Mouse (Mus musculus) embryonic facial prominence, embryonic 12.5 days (tissue): ENCODE measurements around the gene Aunip. TPM values are rescaled to one million over a fixed set of nuclear protein-coding genes. Genes with fewer than 3 reads are reported as not detected.
"Not testable (repeated sequence)": the region's sequence is repeated elsewhere in the genome, so short reads cannot be mapped to it uniquely, and the experiment has no call there.

Source experiments
- ATAC-seq: fragments of 200-750 bp; cut with Nextera tagmentation; 2 replicates; pipeline ENCODE4 v1.8.0; 2017; ENCODE audit not compliant: insufficient number of reproducible peaks, insufficient read depth, low FRiP score, low TSS enrichment
- H3K27ac ChIP-seq: fragments of 300-500 bp; sonication (generic); 2 replicates; pipeline ENCODE4 v1.5.1; 2016; ENCODE audit warnings: mild to moderate bottlenecking
- H3K27me3 ChIP-seq: fragments of 300-500 bp; sonication (generic); 2 replicates; pipeline ENCODE4 v1.6.1; 2016; ENCODE audit warnings: mild to moderate bottlenecking, moderate library complexity
- H3K36me3 ChIP-seq: fragments of 300-500 bp; sonication (generic); 2 replicates; pipeline ENCODE4 v1.6.1; 2016; ENCODE audit warnings: mild to moderate bottlenecking
- H3K4me1 ChIP-seq: fragments of 300-500 bp; sonication (generic); 2 replicates; pipeline ENCODE4 v1.6.1; 2016
- H3K4me2 ChIP-seq: fragments of 300-500 bp; sonication (generic); replicated peaks from 2 replicates; pipeline ENCODE4 v1.6.1; 2016; ENCODE audit warnings: mild to moderate bottlenecking, moderate library complexity
- H3K4me3 ChIP-seq: fragments of 300-500 bp; sonication (generic); 2 replicates; pipeline ENCODE4 v1.5.1; 2016; ENCODE audit warnings: mild to moderate bottlenecking
- H3K9ac ChIP-seq: fragments of 300-500 bp; sonication (generic); 2 replicates; pipeline ENCODE4 v1.6.1; 2016; ENCODE audit warnings: mild to moderate bottlenecking, moderate library complexity
- H3K9me3 ChIP-seq: fragments of 300-500 bp; sonication (generic); 2 replicates; pipeline ENCODE4 v1.6.1; 2016; ENCODE audit warnings: mild to moderate bottlenecking, moderate library complexity
- WGBS: fragments of 180-500 bp; shearing (Covaris S2); methylation state at CpG from one replicate; pipeline ENCODE4 v1.1.7; 2016; 5-methylcytosine and 5-hydroxymethylcytosine counted together
- polyA plus RNA-seq: library from polyadenylated mRNA; unstranded; fragments of >200 nt; fragmentation: Nextera tagmentation; extraction: Ambion mirVana; gene quantifications from 2 replicates; pipeline ENCODE4 v1.2.1, GENCODE M21; 2016

The Aunip gene
- polyA plus RNA-seq, 1 experiment from 2014 or later, result 13.1 TPM

DNA sequence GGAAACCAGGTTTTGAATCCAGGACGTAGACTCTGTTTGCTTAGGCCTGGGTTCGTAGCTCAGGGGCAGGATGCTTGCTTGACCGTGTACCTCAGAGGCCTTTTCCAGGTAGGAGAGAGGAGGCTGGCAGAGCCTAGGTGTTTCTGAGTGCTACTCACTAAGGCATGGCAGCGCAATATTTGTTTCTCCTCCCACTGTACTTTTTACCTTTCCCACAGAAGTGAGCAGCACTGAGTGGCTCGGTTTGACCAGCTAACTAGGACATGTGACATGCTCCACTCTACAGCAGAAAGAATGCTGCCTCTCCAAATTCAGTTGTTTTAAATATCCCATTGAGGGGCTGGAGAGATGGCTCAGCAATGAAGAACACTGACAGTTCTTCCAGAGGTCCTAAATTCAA, 22.6 kb upstream of the Aunip start:
- Histone ChIP-seq H3K4me2 (no peak overlapping the region), H3K9ac (no peak overlapping the region), H3K4me3 (no peak overlapping the region), H3K27me3 (peaks cover 3% of the 10 kb centered on the region; the same call in 1 of the 2 replicates), H3K4me1 (no peaks in the 10 kb centered on the region), H3K9me3 (no peaks in the 10 kb centered on the region), H3K36me3 (no peaks in the 10 kb centered on the region), H3K27ac (no peak overlapping the region)
- WGBS, result 91% methylated on average over 5 of the region's 5 CpGs
- ATAC-seq, result no peak

DNA sequence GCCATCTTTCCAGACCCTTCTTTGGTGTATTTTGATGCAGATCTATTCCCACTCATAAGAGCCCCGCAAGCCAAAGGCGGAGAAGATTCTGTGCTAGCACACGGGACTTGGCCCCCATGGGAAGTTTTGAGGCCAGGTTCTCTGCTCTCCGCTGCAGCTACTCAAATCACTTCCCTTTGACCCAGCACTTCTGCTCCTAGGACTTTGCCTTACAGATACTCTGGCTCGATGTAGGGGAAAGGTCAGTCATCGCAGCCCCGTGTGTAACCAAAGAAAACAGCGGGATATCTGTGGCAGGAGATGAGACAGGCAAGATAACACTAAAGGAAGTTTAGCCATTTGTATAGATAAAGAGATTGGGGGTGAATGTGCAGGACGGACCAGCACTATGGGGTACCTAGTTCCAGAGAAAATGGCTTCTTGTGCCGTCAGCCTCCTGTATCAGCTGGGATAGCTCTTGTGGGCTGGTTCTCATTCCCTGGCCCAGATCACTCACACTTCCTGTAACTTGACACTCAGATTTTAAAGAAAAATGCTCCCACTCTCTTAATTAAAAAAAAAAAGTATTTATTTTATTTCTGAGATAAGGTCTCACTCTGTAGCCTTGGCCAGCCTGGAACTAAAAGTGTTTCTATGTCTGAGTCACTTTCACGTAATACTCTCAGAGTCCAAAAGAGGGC, 20.7 kb upstream of the Aunip start:
- H3K4me3 ChIP-seq, result no peak overlapping the region
- 86% methylated on average over 11 of the region's 11 CpGs for WGBS
- H3K27ac ChIP-seq, result no peak overlapping the region
- H3K9ac ChIP-seq, result no peak overlapping the region
- H3K4me1 ChIP-seq, result peaks cover 5% of the 10 kb centered on the region; the same call in 1 of the 2 replicates
- no peaks in the 10 kb centered on the region; the same call in 1 of the 2 replicates for H3K27me3 ChIP-seq
- no peaks in the 10 kb centered on the region for H3K36me3 ChIP-seq
- no peak overlapping the region for H3K4me2 ChIP-seq
- no peaks in the 10 kb centered on the region for H3K9me3 ChIP-seq
- no peak for ATAC-seq

DNA sequence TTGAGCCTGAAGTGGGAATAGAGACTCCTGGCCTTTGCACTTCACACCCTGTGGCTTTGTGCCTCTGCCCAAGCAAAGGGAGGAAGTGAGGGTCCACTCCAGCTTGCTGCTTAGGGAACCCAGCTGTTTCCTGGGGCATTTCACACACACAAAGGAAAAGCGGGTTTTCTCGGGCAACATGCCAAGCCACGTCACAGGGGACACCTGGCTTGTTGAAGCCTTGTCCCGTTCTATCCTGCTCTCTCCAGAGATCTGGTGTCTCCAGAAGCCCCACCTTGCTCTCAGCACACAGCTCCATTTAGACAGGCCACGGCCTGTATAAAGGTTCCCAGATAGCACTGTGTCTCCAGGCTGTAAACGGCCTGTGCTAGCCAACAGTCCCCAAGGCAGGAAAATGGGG, 19.1 kb upstream of the Aunip start:
- Histone ChIP-seq H3K9me3 (no peaks in the 10 kb centered on the region), H3K9ac (no peak overlapping the region), H3K36me3 (no peaks in the 10 kb centered on the region), H3K4me3 (0 out of 2 replicates have a peak overlapping the region, but pooled peaks have one; percentile 10), H3K4me1 (peaks cover 17% of the 10 kb centered on the region; the same call in 1 of the 2 replicates), H3K27ac (no peak overlapping the region), H3K27me3 (no peaks in the 10 kb centered on the region; the same call in 1 of the 2 replicates), H3K4me2 (no peak overlapping the region)
- no peak for ATAC-seq
- 80% methylated on average over 6 of the region's 6 CpGs for WGBS

DNA sequence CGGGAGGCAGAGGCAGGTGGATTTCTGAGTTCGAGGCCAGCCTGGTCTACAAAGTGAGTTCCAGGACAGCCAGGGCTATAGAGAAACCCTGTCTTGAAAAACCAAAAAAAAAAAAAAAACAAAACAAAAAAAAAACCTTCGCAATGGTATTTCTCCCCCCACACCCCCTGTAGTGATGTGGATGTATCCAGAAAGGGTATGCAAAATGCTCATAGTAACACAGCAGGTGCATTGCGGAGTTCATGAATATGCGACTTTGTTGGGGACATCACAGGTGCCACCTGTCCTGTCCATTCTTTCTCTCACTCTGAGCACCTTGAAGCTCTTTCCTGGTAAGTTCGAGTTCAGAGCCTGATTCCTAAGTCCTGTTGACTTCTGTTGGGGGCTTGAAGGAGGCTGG, 16.6 kb upstream of the Aunip start:
- peaks cover 28% of the 10 kb centered on the region for H3K4me1 ChIP-seq
- H3K36me3 ChIP-seq, H3K9me3 ChIP-seq, H3K4me3 ChIP-seq, ATAC-seq, H3K9ac ChIP-seq, H3K4me2 ChIP-seq, H3K27me3 ChIP-seq, H3K27ac ChIP-seq: not testable (repeated sequence)
- 94% methylated on average over 6 of the region's 6 CpGs for WGBS

DNA sequence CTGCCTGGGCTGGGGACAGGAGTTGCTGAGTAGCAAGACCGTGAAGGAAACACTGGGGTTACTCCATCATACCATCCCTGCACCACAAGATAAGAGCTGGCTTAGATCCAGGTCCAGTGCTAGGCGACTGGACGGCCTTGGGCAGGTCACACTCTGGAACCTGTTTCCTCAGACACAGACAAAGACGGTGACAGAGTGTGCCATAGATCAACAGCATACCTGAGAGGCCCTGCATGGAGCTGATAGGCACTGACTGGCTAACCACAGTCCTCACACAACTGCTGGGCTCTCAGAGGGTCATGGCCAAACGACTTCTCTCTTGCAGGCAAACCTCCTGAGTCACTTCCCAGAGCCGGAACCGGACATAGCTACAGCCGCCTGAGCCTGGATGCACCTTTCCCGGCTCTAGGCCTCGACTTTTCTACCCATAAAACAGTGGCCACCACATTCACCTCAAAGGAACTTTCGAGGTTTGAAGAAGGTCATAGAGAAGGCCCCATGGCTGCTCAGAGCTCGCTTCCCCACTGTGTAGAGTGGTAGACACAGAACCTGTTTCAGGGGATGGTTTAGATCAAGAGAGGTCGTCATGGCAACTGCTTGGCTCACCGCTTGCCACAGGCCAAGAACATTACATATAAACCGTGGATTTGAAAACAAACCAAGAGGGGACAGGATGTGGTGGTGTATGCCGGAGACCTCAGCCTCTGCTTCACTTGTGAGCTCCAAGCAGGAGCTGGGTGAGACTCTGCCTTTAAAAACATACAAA, 15.8 kb upstream of the Aunip start:
- Histone ChIP-seq H3K4me3 (no peak overlapping the region), H3K27me3 (no peaks in the 10 kb centered on the region; the same call in 1 of the 2 replicates), H3K27ac (no peak overlapping the region), H3K4me2 (no peak overlapping the region), H3K9me3 (no peaks in the 10 kb centered on the region), H3K9ac (no peak overlapping the region), H3K36me3 (no peaks in the 10 kb centered on the region), H3K4me1 (peaks cover 28% of the 10 kb centered on the region)
- 65% methylated on average over 16 of the region's 16 CpGs for WGBS
- no peak for ATAC-seq

DNA sequence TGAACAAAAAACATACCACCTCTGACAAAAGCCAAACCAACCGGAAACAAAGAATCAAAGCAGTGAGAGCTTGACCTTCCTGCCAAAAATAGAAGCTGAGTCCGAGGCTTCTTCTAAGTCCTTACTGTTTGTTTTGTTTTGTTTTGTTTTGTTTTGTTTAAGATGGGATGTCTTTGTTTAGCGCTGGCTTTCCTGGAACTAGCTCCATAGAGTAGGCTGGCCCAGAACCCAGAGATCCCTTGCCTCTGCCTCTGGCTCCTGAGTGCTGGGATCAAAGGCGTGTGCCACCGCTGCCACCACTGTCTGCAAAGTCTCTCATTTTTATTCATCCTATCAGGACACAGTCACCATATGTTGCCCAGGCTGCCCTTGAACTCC, 15.3 kb upstream of the Aunip start:
- H3K4me1 ChIP-seq, result peaks cover 28% of the 10 kb centered on the region
- WGBS, result 65% methylated on average over 5 of the region's 5 CpGs
- ATAC-seq, result no peak
- H3K27me3 ChIP-seq, result no peaks in the 10 kb centered on the region; the same call in 1 of the 2 replicates
- no peaks in the 10 kb centered on the region for H3K9me3 ChIP-seq
- no peak overlapping the region for H3K4me2 ChIP-seq
- H3K4me3 ChIP-seq, result no peak overlapping the region
- H3K36me3 ChIP-seq, result no peaks in the 10 kb centered on the region
- H3K9ac ChIP-seq, result no peak overlapping the region
- H3K27ac ChIP-seq, result no peak overlapping the region

DNA sequence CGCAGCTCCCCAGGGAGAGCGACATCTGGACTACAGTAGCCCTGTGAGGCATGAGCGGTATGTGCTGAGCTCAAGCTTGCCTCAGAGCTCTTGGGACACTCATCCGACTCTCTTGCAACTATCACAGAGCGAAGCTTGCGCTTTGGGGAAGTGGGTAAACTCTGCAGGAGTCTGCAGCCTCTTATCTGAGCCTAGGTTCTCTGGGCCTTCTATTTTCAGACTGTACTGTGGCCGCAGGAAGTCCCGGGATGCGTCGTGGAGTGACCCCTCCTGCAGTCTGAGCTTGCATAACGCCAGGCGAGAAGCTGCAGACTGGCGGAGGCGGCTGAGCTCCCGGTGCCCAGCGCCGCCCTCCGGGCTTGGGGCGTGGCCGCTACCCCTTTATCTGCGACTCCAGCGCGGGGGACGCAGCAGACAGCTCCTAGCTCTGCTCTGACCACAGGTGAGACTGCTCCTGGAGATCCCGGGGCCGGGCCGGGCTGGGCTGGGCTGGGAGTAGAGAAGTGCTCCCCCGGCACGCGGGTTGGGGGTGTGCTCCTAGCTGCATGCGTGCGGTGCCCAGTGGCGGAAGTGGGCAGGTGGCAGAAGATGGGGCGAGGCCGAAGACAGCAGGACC, 14.1 kb upstream of the Aunip start, which contains the start of gene Paqr7:
TSS of gene Paqr7 (plus strand) at position 103 of the 616 bp plus-strand sequence.
- Histone ChIP-seq H3K27ac (no peak within 1 kb of the TSS), H3K4me3 (peak within 1 kb of the TSS; percentile 52), H3K27me3 (no peaks in the 10 kb centered on the region), H3K9me3 (no peaks in the 10 kb centered on the region), H3K4me1 (peaks cover 28% of the 10 kb centered on the region), H3K4me2 (peak within 1 kb of the TSS; percentile 98), H3K9ac (peak within 1 kb of the TSS; percentile 57), H3K36me3 (no peaks in the 10 kb centered on the region)
- no peak; the same call in 1 of the 2 replicates for ATAC-seq
- 4% methylated on average over 35 of the region's 35 CpGs for WGBS

DNA sequence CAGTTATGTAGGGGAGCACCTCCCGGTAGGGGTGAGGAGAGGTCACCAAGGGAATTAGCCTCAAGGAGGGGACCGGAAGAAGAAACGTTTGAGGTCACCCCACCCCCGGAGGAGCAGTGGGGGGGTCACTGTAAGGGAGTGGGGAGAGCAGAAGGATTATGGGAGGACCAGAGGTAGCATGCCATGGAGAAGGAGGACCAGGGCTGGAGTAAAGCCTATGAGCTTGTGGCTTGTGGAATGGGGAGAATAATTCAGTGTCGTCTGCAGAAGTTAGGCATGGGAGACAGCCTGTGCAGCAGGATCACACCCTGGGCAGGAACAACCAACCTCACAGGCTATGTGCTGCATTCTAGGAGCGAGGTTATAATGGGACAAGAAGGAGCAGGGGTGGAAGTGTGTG, 13.6 kb upstream of the Aunip start:
- WGBS, result 10% methylated on average over 6 of the region's 6 CpGs
- no peaks in the 10 kb centered on the region for H3K9me3 ChIP-seq
- peak overlapping the region; percentile 52 for H3K4me3 ChIP-seq
- no peak for ATAC-seq
- H3K27me3 ChIP-seq, result no peaks in the 10 kb centered on the region
- H3K27ac ChIP-seq, result no peak overlapping the region
- H3K4me2 ChIP-seq, result peak overlapping the region; percentile 98
- H3K36me3 ChIP-seq, result no peaks in the 10 kb centered on the region
- H3K4me1 ChIP-seq, result peaks cover 28% of the 10 kb centered on the region
- H3K9ac ChIP-seq, result peak overlapping the region; percentile 57

DNA sequence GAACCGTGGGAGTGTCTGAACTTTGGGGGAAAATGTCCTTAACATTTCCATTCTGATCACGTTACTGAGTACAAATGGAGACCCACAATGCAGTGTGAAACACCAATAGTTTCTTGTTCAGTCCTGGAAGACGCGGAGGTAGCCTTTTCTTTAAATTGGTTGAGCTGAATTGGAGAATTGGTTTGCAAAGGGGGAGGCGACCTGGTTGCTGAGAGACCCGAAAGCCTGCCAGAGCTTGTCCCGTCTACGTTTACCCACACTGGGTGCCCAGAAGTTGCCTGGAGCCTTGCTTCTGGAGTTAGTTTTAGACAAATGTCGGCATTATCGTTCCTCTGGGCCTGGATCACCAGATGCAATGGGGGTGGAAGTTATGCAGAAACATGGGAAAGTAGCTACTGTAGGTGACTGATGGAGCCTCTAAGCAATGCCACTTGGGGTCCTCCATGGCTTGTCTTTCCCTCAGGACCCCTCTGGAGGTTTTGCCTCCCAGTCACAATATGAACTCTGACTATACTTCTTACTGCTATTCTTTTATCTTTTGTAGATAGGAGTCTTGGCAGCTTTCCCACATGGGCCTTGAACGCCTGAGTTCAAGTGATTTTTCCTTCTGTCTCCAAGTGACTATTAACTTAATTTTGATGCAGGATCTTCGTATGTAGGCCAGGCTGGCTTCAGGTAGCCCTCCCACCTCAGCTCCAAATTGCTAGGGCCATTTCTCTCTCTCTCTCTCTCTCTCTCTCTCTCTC, 12.6 kb upstream of the Aunip start:
- H3K27ac ChIP-seq, result peak overlapping the region; percentile 23; the same call in 1 of the 2 replicates

DNA sequence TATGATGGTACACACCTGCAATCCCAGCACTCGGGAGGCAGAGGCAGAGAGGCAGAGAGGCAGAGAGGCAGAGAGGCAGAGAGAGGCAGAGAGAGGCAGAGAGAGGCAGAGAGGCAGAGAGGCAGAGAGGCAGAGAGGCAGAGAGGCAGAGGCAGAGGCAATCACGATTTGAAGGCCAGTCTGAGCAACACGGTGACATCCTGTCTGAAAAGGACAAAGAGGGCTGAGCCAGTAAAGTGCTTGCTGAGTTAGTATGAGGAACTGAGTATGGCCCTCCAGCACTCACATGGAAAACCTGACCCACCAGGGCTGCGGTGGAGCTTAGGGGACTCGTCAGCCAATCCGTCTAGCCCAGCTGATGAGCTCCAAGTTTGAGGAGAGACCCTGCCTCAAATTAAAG, 11.8 kb upstream of the Aunip start:
- peaks cover 28% of the 10 kb centered on the region for H3K4me1 ChIP-seq
- not testable (repeated sequence) for H3K27me3 ChIP-seq, H3K4me3 ChIP-seq, H3K9ac ChIP-seq, ATAC-seq, H3K4me2 ChIP-seq, H3K36me3 ChIP-seq, H3K9me3 ChIP-seq, H3K27ac ChIP-seq
- 80% methylated on average over 6 of the region's 6 CpGs for WGBS

More for the DNA sequence above, 12.6 kb upstream of the Aunip start:
- Histone ChIP-seq H3K4me3 (0 out of 2 replicates have a peak overlapping the region, but pooled peaks have one; percentile 52), H3K27me3 (no peaks in the 10 kb centered on the region), H3K9ac (no peak overlapping the region), H3K4me1 (peaks cover 28% of the 10 kb centered on the region), H3K9me3 (no peaks in the 10 kb centered on the region), H3K36me3 (no peaks in the 10 kb centered on the region), H3K4me2 (no peak overlapping the region)
- WGBS, result 72% methylated on average over 12 of the region's 12 CpGs
- ATAC-seq, result no peak

DNA sequence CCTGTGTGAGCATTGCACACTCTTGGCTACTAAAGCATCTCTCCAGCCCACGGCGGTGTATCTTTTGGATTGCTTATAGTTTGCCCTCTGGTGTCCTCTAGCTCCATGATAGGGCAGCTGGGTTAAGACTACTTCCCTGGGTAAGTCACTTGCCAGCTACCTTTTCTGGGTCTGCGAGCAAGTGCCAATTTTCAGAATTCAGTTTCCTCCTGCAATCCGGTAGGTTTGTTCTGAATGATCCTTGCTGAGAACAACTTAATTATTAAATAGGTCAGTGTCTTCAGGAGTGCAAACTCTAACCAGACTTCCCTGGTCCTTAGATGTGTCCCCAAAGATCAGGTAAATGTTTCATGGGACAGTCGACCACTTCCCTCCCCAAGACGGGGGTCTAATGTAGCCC, 9.7 kb upstream of the Aunip start:
- Histone ChIP-seq H3K4me2 (no peak overlapping the region), H3K9me3 (no peaks in the 10 kb centered on the region), H3K27ac (no peak overlapping the region), H3K4me3 (no peak overlapping the region), H3K27me3 (no peaks in the 10 kb centered on the region), H3K9ac (no peak overlapping the region), H3K4me1 (peaks cover 16% of the 10 kb centered on the region), H3K36me3 (no peaks in the 10 kb centered on the region)
- ATAC-seq, result no peak
- WGBS, result 90% methylated on average over 6 of the region's 6 CpGs
